Mouse (Mus musculus) olfactory bulb, adult 2 months (tissue): ENCODE data around the gene Nfib.

Experiments used
- CTCF ChIP-seq: fragments of 200-500 bp; IDR thresholded peaks from 2 replicates; pipeline ENCODE4 v1.5.1; 2012; ENCODE audit warnings: low read depth, mild to moderate bottlenecking, low read length, moderate library complexity; ENCODE audit not compliant: insufficient read depth
- POLR2A ChIP-seq: fragments of 200-500 bp; IDR thresholded peaks from 2 replicates; pipeline ENCODE4 v1.6.1; 2012; ENCODE audit warnings: mild to moderate bottlenecking, low read depth, low read length, moderate library complexity; ENCODE audit not compliant: insufficient read depth

- TF ChIP-seq POLR2A (no peak), CTCF (no peak)
These were observed 279.3 kb downstream of the Nfib start for GRCm38 (mm10) chr4:82426224-82426623.
